Mouse (Mus musculus) liver, embryonic 15.5 days (tissue): ENCODE data around the gene Rnf220. TPM values are rescaled to one million over a fixed set of nuclear protein-coding genes. Genes with fewer than 3 reads are reported as not detected.

ENCODE experiments used
- ATAC-seq: fragments of 200-750 bp; cut with Nextera tagmentation; 2 replicates; pipeline ENCODE4 v1.8.0; 2017; ENCODE audit warnings: moderate number of reproducible peaks, mild to moderate bottlenecking, moderate library complexity; ENCODE audit not compliant: insufficient read depth
- H3K27ac ChIP-seq: fragments of 300-500 bp; sonication (generic); replicated peaks from 2 replicates; pipeline ENCODE4 v1.5.1; 2015; ENCODE audit warnings: mild to moderate bottlenecking, inconsistent platforms
- H3K27me3 ChIP-seq: fragments of 300-500 bp; sonication (generic); 2 replicates; pipeline ENCODE4 v1.6.1; 2015; ENCODE audit warnings: mild to moderate bottlenecking, inconsistent platforms
- H3K36me3 ChIP-seq: fragments of 300-500 bp; sonication (generic); replicated peaks from 2 replicates; pipeline ENCODE4 v1.6.1; 2015; ENCODE audit warnings: moderate library complexity, mild to moderate bottlenecking, inconsistent platforms
- H3K4me1 ChIP-seq: fragments of 300-500 bp; sonication (generic); replicated peaks from 2 replicates; pipeline ENCODE4 v1.6.1; 2015; ENCODE audit warnings: inconsistent platforms
- H3K4me2 ChIP-seq: fragments of 300-500 bp; sonication (generic); 2 replicates; pipeline ENCODE4 v1.6.1; 2015; ENCODE audit warnings: moderate library complexity, mild to moderate bottlenecking, inconsistent platforms
- H3K4me3 ChIP-seq: fragments of 300-500 bp; sonication (generic); replicated peaks from 2 replicates; pipeline ENCODE4 v1.5.1; 2015; ENCODE audit warnings: mild to moderate bottlenecking, inconsistent platforms
- H3K9ac ChIP-seq: fragments of 300-500 bp; sonication (generic); 2 replicates; pipeline ENCODE4 v1.6.1; 2015; ENCODE audit warnings: moderate library complexity, mild to moderate bottlenecking, inconsistent platforms
- H3K9me3 ChIP-seq: fragments of 300-500 bp; sonication (generic); replicated peaks from 2 replicates; pipeline ENCODE4 v1.6.1; 2016; ENCODE audit warnings: inconsistent platforms
- WGBS: fragments of 180-500 bp; shearing (Covaris S2); methylation state at CpG from one replicate; pipeline ENCODE4 v1.1.7; 2015; ENCODE audit warnings: mixed read lengths; ENCODE audit not compliant: insufficient replicate concordance; 5-methylcytosine and 5-hydroxymethylcytosine counted together
- polyA plus RNA-seq: library from polyadenylated mRNA; unstranded; fragments of >200 nt; fragmentation: Nextera tagmentation; extraction: Ambion mirVana; gene quantifications from 2 replicates; pipeline ENCODE4 v1.2.1, GENCODE M21; 2015

The Rnf220 gene
- polyA plus RNA-seq, 1 experiment from 2014 or later = 25.1 TPM

- H3K9ac ChIP-seq = no peak overlapping the region
- H3K4me2 ChIP-seq = no peak overlapping the region
- ATAC-seq = no peak
- H3K4me1 ChIP-seq = no peaks in the 10 kb centered on the region
- no peak overlapping the region for H3K4me3 ChIP-seq
- H3K27ac ChIP-seq = no peak overlapping the region
- no peaks in the 10 kb centered on the region for H3K27me3 ChIP-seq
- no peaks in the 10 kb centered on the region for H3K9me3 ChIP-seq
- H3K36me3 ChIP-seq = no peaks in the 10 kb centered on the region
- WGBS = 50% methylated on average over 7 of the region's 7 CpGs
These were observed 138.9 kb downstream of the Rnf220 start for GRCm38 (mm10) chr4:117357917-117358316.

DNA sequence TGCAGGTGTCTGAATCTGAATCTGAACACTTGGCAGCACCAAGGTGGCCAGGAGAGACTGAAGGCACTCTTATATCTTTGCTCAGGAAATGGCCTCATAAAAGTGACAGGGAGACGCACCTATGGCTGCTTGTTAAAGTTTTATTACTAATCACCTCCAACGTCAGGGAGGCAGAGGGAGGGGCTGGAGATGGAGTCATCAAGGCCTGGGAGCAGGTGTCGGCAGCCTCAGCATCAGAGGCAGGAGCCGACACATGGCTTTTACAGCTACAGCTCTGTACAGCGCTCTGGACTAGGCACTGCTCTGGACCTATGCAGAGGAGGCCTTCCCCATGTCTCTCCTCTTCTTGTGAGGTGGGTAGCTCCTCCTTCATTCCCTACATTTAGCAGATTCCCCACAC lies 139.7 kb downstream of the Rnf220 start:
- H3K4me1 ChIP-seq = no peaks in the 10 kb centered on the region
- WGBS = 60% methylated on average over 5 of the region's 5 CpGs
- H3K27ac ChIP-seq = no peak overlapping the region
- H3K4me2 ChIP-seq = no peak overlapping the region
- no peak overlapping the region for H3K4me3 ChIP-seq
- H3K9me3 ChIP-seq = no peaks in the 10 kb centered on the region
- no peak for ATAC-seq
- no peaks in the 10 kb centered on the region for H3K36me3 ChIP-seq
- H3K9ac ChIP-seq = no peak overlapping the region
- H3K27me3 ChIP-seq = no peaks in the 10 kb centered on the region

- no peak overlapping the region for H3K4me3 ChIP-seq
- no peak overlapping the region for H3K4me2 ChIP-seq
- H3K4me1 ChIP-seq = no peaks in the 10 kb centered on the region
- H3K27ac ChIP-seq = no peak overlapping the region
- 33% methylated on average over 2 of the region's 2 CpGs for WGBS
- H3K36me3 ChIP-seq = no peaks in the 10 kb centered on the region
- H3K27me3 ChIP-seq = no peaks in the 10 kb centered on the region
- no peak for ATAC-seq
- no peak overlapping the region for H3K9ac ChIP-seq
- H3K9me3 ChIP-seq = no peaks in the 10 kb centered on the region
These were observed 140.6 kb downstream of the Rnf220 start for GRCm38 (mm10) chr4:117356223-117356622.

DNA sequence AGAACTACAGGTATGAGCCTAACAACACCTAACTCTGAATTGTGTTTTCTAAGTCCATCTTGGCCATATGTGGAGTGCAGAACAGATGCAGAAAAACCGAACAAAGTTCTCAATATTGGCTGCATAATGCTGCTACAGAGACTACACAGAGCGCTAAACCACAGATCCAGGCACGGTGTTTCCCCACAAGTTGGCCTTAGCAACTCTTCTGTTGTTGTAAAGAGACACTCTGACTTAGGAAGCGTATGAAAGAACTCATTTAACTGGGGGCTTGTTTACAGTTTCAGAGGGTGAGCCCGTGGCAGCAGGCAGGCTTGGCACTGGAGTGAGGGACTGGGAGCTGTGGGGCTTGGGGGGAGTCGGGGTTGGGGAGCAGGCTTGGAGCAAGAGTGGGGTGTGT lies 142.2 kb downstream of the Rnf220 start:
- Histone ChIP-seq H3K4me1 (no peaks in the 10 kb centered on the region), H3K9me3 (no peaks in the 10 kb centered on the region), H3K4me3 (no peak overlapping the region), H3K9ac (no peak overlapping the region), H3K27me3 (no peaks in the 10 kb centered on the region), H3K27ac (no peak overlapping the region), H3K4me2 (no peak overlapping the region), H3K36me3 (no peaks in the 10 kb centered on the region)
- no peak for ATAC-seq
- WGBS = 62% methylated on average over 6 of the region's 6 CpGs

DNA sequence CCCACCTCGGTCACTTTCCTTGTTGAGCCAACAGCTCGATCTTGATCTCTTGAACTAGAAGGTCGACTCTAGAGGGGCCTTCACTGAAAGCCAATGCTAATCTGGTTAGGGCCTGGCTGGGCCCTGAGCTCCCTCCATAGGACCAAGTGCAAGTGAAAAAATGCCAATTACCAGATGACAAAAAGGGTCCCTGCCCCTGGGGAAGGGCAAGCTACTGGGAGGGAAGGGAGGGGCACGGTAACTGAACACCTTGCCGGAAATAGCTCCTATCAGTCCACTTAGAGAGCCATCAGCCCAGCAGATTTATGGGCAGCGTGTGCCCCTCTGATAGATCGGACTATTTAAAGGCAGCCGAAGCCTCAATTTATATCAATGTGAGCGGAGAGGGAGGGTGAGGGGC lies 143.9 kb downstream of the Rnf220 start:
- Histone ChIP-seq H3K4me1 (no peaks in the 10 kb centered on the region), H3K27me3 (no peaks in the 10 kb centered on the region), H3K9me3 (no peaks in the 10 kb centered on the region), H3K4me2 (no peak overlapping the region), H3K9ac (no peak overlapping the region), H3K4me3 (no peak overlapping the region), H3K36me3 (no peaks in the 10 kb centered on the region), H3K27ac (no peak overlapping the region)
- WGBS = 64% methylated on average over 9 of the region's 9 CpGs
- no peak for ATAC-seq

- H3K4me1 ChIP-seq = no peaks in the 10 kb centered on the region
- H3K9ac ChIP-seq = no peak overlapping the region
- H3K4me2 ChIP-seq = no peak overlapping the region
- H3K4me3 ChIP-seq = no peak overlapping the region
- H3K27ac ChIP-seq = no peak overlapping the region
- H3K36me3 ChIP-seq = no peaks in the 10 kb centered on the region
- no peaks in the 10 kb centered on the region for H3K27me3 ChIP-seq
- no peaks in the 10 kb centered on the region for H3K9me3 ChIP-seq
- WGBS = 79% methylated on average over 5 of the region's 5 CpGs
- ATAC-seq = no peak
These were observed 144.8 kb downstream of the Rnf220 start for GRCm38 (mm10) chr4:117352071-117352470.

GRCm38 (mm10) chr4:117350139-117350693 lies 146.6 kb downstream of the Rnf220 start:
- ATAC-seq = no peak
- Histone ChIP-seq H3K9me3 (no peaks in the 10 kb centered on the region), H3K4me1 (no peaks in the 10 kb centered on the region), H3K9ac (no peak overlapping the region), H3K27me3 (no peaks in the 10 kb centered on the region), H3K4me3 (no peak overlapping the region), H3K36me3 (no peaks in the 10 kb centered on the region), H3K27ac (no peak overlapping the region), H3K4me2 (no peak overlapping the region)
- WGBS = 76% methylated on average over 12 of the region's 12 CpGs

DNA sequence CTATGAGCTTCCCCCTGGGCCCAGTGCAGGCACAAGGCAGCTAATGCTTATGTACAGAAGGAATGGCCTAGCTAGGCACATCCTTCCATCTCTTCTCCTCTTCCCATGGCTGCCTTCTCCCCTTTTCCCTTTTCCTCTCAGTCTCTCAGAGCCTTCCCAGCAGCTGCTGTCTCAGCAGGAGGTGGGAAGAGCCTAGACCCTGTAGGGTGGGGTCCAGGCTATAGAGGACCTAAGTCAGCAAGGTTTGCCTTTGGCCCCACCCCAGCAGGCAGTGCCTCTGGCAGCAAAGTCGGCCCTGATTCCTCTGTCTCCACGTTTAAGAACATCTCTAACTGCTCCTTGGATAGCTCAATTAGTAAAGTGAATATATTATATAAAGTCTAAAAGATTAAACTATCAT lies 147.5 kb downstream of the Rnf220 start:
- H3K9ac ChIP-seq = no peak overlapping the region
- no peaks in the 10 kb centered on the region for H3K9me3 ChIP-seq
- no peak overlapping the region for H3K27ac ChIP-seq
- ATAC-seq = no peak
- no peak overlapping the region for H3K4me3 ChIP-seq
- no peaks in the 10 kb centered on the region for H3K4me1 ChIP-seq
- 30% methylated on average over 2 of the region's 2 CpGs for WGBS
- no peaks in the 10 kb centered on the region for H3K36me3 ChIP-seq
- H3K27me3 ChIP-seq = no peaks in the 10 kb centered on the region
- H3K4me2 ChIP-seq = no peak overlapping the region

DNA sequence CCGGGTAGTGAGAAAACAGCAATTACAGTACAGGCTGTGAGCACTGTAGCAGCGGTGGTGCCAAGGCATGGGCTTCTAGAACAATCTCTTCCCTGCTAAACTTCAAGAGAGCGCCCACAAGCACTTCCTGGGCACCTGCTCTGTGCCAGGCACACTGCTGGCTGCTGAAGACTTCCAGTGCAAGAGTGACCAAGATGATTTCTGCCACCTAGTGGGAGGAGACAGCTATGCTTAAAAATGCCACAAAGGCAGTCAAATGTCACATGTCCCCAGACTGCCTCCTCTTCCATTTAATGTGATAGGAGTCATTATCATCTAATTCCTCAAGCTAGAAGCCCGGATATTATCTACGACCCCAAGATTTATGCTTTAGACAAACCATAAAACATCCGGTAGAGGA lies 150.8 kb downstream of the Rnf220 start:
- Histone ChIP-seq H3K4me3 (no peak overlapping the region), H3K36me3 (no peaks in the 10 kb centered on the region), H3K4me1 (no peaks in the 10 kb centered on the region), H3K27me3 (no peaks in the 10 kb centered on the region), H3K9me3 (no peaks in the 10 kb centered on the region), H3K27ac (no peak overlapping the region), H3K4me2 (no peak overlapping the region), H3K9ac (no peak overlapping the region)
- no peak for ATAC-seq
- WGBS = 42% methylated on average over 6 of the region's 6 CpGs

GRCm38 (mm10) chr4:117343385-117343784 lies 153.5 kb downstream of the Rnf220 start:
- H3K4me3 ChIP-seq = no peak overlapping the region
- 72% methylated on average over 8 of the region's 8 CpGs for WGBS

GRCm38 (mm10) chr4:117342751-117343150 lies 154.1 kb downstream of the Rnf220 start:
- H3K4me2 ChIP-seq = no peak overlapping the region
- no peaks in the 10 kb centered on the region for H3K9me3 ChIP-seq
- 66% methylated on average over 12 of the region's 12 CpGs for WGBS
- no peak overlapping the region for H3K9ac ChIP-seq
- H3K4me1 ChIP-seq = no peaks in the 10 kb centered on the region
- no peaks in the 10 kb centered on the region for H3K36me3 ChIP-seq
- ATAC-seq = no peak
- H3K27ac ChIP-seq = no peak overlapping the region
- H3K4me3 ChIP-seq = no peak overlapping the region
- no peaks in the 10 kb centered on the region for H3K27me3 ChIP-seq

More at GRCm38 (mm10) chr4:117343385-117343784, 153.5 kb downstream of the Rnf220 start:
- Histone ChIP-seq H3K27me3 (no peaks in the 10 kb centered on the region), H3K27ac (no peak overlapping the region), H3K4me1 (no peaks in the 10 kb centered on the region), H3K9ac (no peak overlapping the region), H3K36me3 (no peaks in the 10 kb centered on the region), H3K9me3 (no peaks in the 10 kb centered on the region), H3K4me2 (no peak overlapping the region)
- no peak for ATAC-seq

GRCm38 (mm10) chr4:117341282-117341681 lies 155.6 kb downstream of the Rnf220 start:
- no peaks in the 10 kb centered on the region for H3K36me3 ChIP-seq
- H3K4me1 ChIP-seq = no peaks in the 10 kb centered on the region
- H3K4me3 ChIP-seq = no peak overlapping the region
- no peak overlapping the region for H3K27ac ChIP-seq
- no peak overlapping the region for H3K4me2 ChIP-seq
- no peaks in the 10 kb centered on the region for H3K27me3 ChIP-seq
- no peaks in the 10 kb centered on the region for H3K9me3 ChIP-seq
- ATAC-seq = no peak
- WGBS = 42% methylated on average over 5 of the region's 5 CpGs
- no peak overlapping the region for H3K9ac ChIP-seq
